Mouse (Mus musculus) ES-E14 (cell line): ENCODE results near the gene Flt3l.
A peak's percentile ranks its signal among the peaks of the same experiment; 100 is the strongest.

Experiments
- CHD2 ChIP-seq: IDR thresholded peaks from 2 replicates; pipeline ENCODE4 v1.6.1; 2014; ENCODE audit warnings: mild to moderate bottlenecking, low read depth, low read length, inconsistent platforms
- HCFC1 ChIP-seq: IDR thresholded peaks from 2 replicates; pipeline ENCODE4 v1.6.1; 2012; ENCODE audit warnings: low read length, inconsistent platforms, borderline replicate concordance; ENCODE audit not compliant: insufficient read depth
- MAFK ChIP-seq: IDR thresholded peaks from 2 replicates; pipeline ENCODE4 v1.6.1; 2014; ENCODE audit warnings: mild to moderate bottlenecking, low read depth, low read length, inconsistent platforms; ENCODE audit not compliant: insufficient read depth
- ZC3H11A ChIP-seq: IDR thresholded peaks from 2 replicates; pipeline ENCODE4 v1.6.1; 2012; ENCODE audit warnings: low read depth, mild to moderate bottlenecking, inconsistent platforms, low read length, borderline replicate concordance
- ZNF384 ChIP-seq: IDR thresholded peaks from 2 replicates; pipeline ENCODE4 v1.6.1; 2012; ENCODE audit warnings: low read depth, low read length, inconsistent platforms

DNA sequence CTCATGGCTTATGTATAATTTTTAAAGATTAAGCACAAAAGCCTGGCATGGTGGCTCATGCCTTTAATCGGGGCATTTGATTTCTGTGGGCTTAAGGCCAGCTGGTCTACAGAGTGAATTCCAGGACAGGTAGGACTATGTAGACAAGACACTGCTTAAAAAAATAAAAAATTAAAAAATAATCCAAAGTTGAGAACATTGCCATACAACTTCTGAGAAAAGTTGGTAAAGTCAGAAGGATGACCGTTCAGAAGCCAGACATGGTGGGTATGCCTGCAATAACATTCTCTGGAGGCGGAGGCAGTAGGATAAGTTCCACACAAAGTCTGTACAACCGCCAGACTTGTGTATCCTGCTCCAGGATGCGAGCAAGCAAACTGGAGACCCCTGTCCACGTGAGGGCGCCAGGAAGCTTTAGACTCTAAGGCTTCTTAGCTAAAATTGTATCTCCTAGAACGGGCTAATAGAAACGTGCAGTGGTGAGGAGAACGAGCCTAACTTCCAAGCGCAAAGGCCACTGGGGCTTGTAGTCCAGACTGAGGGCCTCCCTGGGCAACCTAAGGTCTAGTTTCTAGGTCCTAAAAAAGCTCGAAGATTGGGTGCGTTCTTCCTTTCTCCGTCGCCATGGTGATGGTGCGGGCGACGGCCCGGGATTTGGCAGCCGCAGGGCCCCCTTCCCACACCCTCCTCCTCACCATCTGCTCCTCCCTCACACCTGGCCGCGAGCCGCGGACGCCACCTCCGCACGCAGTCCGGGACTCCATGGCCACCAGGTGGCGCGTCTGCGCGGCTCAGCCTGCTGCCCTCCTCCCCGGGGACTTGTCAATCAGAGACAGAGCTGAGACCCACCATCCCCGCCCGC is 25.6 kb upstream of the Flt3l start:
- TF ChIP-seq ZNF384 (0 out of 2 replicates have a peak, but pooled peaks have one; percentile 5), ZC3H11A (no peak), MAFK (no peak), CHD2 (no peak), HCFC1 (peak; percentile 90)
